Mouse (Mus musculus) G1E (cell line): Measurements from ENCODE around the gene Mlec. TPM values are rescaled to one million over a fixed set of nuclear protein-coding genes. Genes with fewer than 3 reads are reported as not detected.

Source experiments
- ATAC-seq: 2 replicates; pipeline ENCODE4 v1.8.0; 2016; ENCODE audit warnings: mild to moderate bottlenecking; ENCODE audit not compliant: insufficient number of reproducible peaks, poor library complexity, low FRiP score, severe bottlenecking; ENCODE audit errors: extremely low read depth
- DNase-seq: peaks from one replicate; pipeline ENCODE4 v3.0.0; 2012; ENCODE audit warnings: low spot score
- H3K27me3 ChIP-seq: 2 replicates; pipeline ENCODE4 v1.6.1; 2012; ENCODE audit warnings: mild to moderate bottlenecking, low read length, inconsistent platforms; ENCODE audit not compliant: insufficient read depth
- H3K36me3 ChIP-seq: replicated peaks from 2 replicates; pipeline ENCODE3; 2012; ENCODE audit warnings: mild to moderate bottlenecking, inconsistent platforms
- H3K4me1 ChIP-seq: 2 replicates; pipeline ENCODE4 v1.6.1; 2012; ENCODE audit warnings: low read depth, low read length, inconsistent platforms, mixed read lengths; ENCODE audit not compliant: insufficient read depth
- H3K4me3 ChIP-seq: 2 replicates; pipeline ENCODE4 v1.5.1; 2012; ENCODE audit warnings: low read depth, mild to moderate bottlenecking, inconsistent platforms, low read length, moderate library complexity, mixed read lengths
- H3K9me3 ChIP-seq: replicated peaks from 2 replicates; pipeline ENCODE4 v1.6.1; 2012; ENCODE audit warnings: inconsistent platforms
- CTCF ChIP-seq: IDR thresholded peaks from 2 replicates; pipeline ENCODE4 v1.5.1; 2012; ENCODE audit warnings: low read depth, low read length, inconsistent platforms, mixed read lengths
- GATA1 ChIP-seq: IDR thresholded peaks from 2 replicates; pipeline ENCODE4 v1.6.1; 2012; ENCODE audit warnings: borderline replicate concordance, low read length, inconsistent platforms, mixed read lengths
- GATA2 ChIP-seq: IDR thresholded peaks from 2 replicates; pipeline ENCODE4 v1.6.1; 2012; ENCODE audit warnings: low read depth, low read length, inconsistent platforms, borderline replicate concordance
- POLR2AphosphoS5 ChIP-seq: IDR thresholded peaks from 2 replicates; pipeline ENCODE4 v1.6.1; 2012; ENCODE audit warnings: low read depth, low read length, inconsistent platforms; ENCODE audit not compliant: insufficient replicate concordance
- TAL1 ChIP-seq: conservative IDR thresholded peaks from 2 replicates; pipeline ENCODE4 v1.6.1; 2012; ENCODE audit warnings: low read depth, low read length, inconsistent platforms, mixed read lengths
- polyA plus RNA-seq: library from polyadenylated mRNA; stranded (reverse); fragments of >175 nt; gene quantifications from 2 replicates; pipeline ENCODE4 v1.2.3, GENCODE M21; 2012
- total RNA-seq, 2 experiments: library from RNA; stranded (forward) in 1 of 2; stranded (reverse) in 1 of 2; fragments of 200-1000 nt in 1 of 2; fragments of >200 nt in 1 of 2; fragmentation: Nextera tagmentation in 1 of 2; gene quantifications; 2 replicates each; pipeline ENCODE4 v1.2.3; 2014 to 2017

Gene Mlec
- total and polyA plus RNA-seq, 3 experiments: 119 to 198 (median 191) TPM

DNA sequence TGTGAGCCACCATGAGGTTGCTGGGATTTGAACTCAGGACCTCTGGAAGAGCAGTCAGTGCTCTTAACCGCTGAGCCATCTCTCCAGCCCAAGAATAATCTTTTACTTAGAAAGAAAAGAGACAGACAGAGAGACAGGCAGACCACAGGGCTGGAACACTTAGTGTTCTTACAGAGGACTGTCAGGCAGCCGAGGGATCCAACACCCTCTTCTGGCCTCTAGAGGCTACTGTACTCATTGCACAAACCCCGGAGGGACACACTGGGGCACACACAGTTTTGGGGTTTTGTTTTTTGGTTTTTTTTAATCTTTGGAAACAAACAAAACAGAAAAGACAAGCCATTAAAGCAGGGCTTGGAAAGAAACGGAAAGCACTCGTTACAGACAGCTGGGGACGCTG lies 28.7 kb downstream of the Mlec start:
- Histone ChIP-seq H3K4me1 (peaks cover 34% of the 10 kb centered on the region), H3K27me3 (no peaks in the 10 kb centered on the region), H3K4me3 (no peak overlapping the region), H3K9me3 (no peaks in the 10 kb centered on the region), H3K36me3 (peaks cover 86% of the 10 kb centered on the region)
- TF ChIP-seq TAL1 (no peak), POLR2AphosphoS5 (no peak)
- ATAC-seq (no peak), DNase-seq (no peak)

- Histone ChIP-seq H3K4me3 (no peak overlapping the region), H3K4me1 (peaks cover 18% of the 10 kb centered on the region), H3K36me3 (peaks cover 92% of the 10 kb centered on the region), H3K27me3 (no peaks in the 10 kb centered on the region), H3K9me3 (no peaks in the 10 kb centered on the region)
- TF ChIP-seq GATA2 (no peak), POLR2AphosphoS5 (no peak), TAL1 (no peak), GATA1 (no peak), CTCF (no peak)
- no peak for ATAC-seq
- no peak for DNase-seq
Observed at GRCm38 (mm10) chr5:115127421-115128179, 30.4 kb downstream of the Mlec start.

GRCm38 (mm10) chr5:115126578-115127312 lies 31.2 kb downstream of the Mlec start:
- peaks cover 93% of the 10 kb centered on the region for H3K36me3 ChIP-seq
- H3K4me1 ChIP-seq: peaks cover 21% of the 10 kb centered on the region
- ATAC-seq: peak; percentile 56
- H3K9me3 ChIP-seq: no peaks in the 10 kb centered on the region
- H3K27me3 ChIP-seq: no peaks in the 10 kb centered on the region
- no peak for TF ChIP-seq GATA1
- TF ChIP-seq POLR2AphosphoS5: no peak
- TF ChIP-seq TAL1: no peak
- TF ChIP-seq GATA2: no peak
- TF ChIP-seq CTCF: no peak
- no peak overlapping the region for H3K4me3 ChIP-seq
- no peak for DNase-seq

DNA sequence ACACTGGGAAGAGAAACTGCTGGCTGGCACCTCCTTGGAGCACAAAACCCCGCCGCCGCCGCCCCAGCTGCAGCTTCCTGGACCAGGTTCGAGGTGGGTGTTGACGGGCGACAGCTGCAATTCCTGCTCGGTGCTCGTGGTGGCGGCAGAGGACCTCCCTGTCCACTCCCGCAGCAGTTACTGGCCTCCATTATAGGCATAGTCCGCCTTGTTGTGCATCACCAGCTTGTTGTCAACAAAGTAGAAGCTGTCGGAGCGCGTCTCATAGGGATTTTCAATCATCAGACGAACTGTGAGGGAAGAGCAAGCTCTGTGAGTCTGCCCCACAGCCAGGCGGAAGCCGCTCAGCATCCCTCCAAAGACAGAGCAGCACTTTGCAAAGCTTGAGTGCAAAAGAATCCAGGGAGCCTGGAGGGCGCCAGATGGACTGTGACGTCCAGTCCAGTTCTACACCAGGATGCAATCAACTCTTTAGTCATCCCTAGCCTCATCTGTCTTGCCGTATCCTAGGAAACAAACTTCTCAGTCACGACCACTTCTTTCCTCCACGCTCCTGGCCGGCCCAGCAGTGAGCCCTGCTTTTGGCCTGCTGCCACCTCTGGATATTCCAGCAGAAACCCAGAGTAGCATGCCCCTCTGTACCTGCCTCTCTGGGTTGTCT lies 32.6 kb downstream of the Mlec start:
- ATAC-seq: peak; percentile 54; the same call in 1 of the 2 replicates
- peaks cover 21% of the 10 kb centered on the region for H3K4me1 ChIP-seq
- no peaks in the 10 kb centered on the region for H3K9me3 ChIP-seq
- peaks cover 82% of the 10 kb centered on the region for H3K36me3 ChIP-seq
- TF ChIP-seq TAL1 (no peak), CTCF (peak; percentile 91)
- peak; percentile 87 for DNase-seq
- no peaks in the 10 kb centered on the region for H3K27me3 ChIP-seq
- no peak overlapping the region for H3K4me3 ChIP-seq

DNA sequence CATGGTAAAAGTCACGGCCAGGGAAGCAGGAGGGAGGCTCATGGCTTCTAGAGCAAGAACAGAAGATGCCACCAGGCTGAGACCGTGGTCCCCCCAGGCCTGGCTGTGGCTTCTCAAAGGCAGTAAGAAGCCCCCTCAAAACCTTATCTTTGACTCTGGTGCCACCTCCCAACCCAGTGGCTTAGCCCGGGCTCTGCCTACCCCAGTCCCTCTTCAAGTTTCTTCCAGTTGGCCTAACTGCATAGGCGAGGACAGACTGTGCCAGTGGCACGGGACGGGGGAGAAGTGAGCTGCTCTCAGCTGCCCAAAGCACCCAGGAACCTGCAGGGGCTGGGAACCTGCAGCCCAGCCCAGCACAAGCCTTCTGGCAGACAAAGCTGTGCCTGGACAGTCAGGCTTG lies 33.3 kb downstream of the Mlec start:
- ATAC-seq (no peak), DNase-seq (no peak)
- no peaks in the 10 kb centered on the region for H3K9me3 ChIP-seq
- no peak for TF ChIP-seq POLR2AphosphoS5
- TF ChIP-seq CTCF: no peak
- no peak for TF ChIP-seq TAL1
- TF ChIP-seq GATA2: no peak
- TF ChIP-seq GATA1: no peak
- no peaks in the 10 kb centered on the region for H3K27me3 ChIP-seq
- peaks cover 21% of the 10 kb centered on the region for H3K4me1 ChIP-seq
- peaks cover 77% of the 10 kb centered on the region for H3K36me3 ChIP-seq
- H3K4me3 ChIP-seq: no peak overlapping the region

DNA sequence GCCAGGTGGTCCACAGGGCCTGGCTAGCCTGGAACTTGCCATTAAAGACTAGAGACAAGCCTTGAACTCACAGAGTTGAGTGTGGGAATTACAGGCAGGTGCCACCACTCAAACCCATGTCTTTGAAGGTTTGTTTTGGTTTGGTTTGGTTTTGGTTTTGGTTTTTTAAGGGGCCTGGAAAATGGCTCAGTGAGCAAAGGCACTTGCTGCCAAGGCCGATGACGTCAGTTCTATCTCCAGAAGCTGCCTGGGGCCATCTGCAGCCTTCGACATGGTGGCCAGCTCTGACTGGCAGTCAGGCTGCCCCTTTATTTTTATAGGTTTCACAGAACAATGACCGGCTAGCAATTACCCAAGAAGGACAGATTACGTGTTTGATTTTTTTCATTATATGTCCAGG lies 37.0 kb downstream of the Mlec start:
- no peak for TF ChIP-seq TAL1
- no peak for TF ChIP-seq GATA2
- no peak for TF ChIP-seq POLR2AphosphoS5
- no peak for TF ChIP-seq CTCF
- no peak for TF ChIP-seq GATA1
- DNase-seq (no peak), ATAC-seq (no peak)
- peaks cover 61% of the 10 kb centered on the region for H3K36me3 ChIP-seq
- peaks cover 3% of the 10 kb centered on the region; the same call in 1 of the 2 replicates for H3K9me3 ChIP-seq
- no peaks in the 10 kb centered on the region for H3K27me3 ChIP-seq
- H3K4me1 ChIP-seq: peaks cover 27% of the 10 kb centered on the region
- H3K4me3 ChIP-seq: no peak overlapping the region
